In the genomic region with DNA sequence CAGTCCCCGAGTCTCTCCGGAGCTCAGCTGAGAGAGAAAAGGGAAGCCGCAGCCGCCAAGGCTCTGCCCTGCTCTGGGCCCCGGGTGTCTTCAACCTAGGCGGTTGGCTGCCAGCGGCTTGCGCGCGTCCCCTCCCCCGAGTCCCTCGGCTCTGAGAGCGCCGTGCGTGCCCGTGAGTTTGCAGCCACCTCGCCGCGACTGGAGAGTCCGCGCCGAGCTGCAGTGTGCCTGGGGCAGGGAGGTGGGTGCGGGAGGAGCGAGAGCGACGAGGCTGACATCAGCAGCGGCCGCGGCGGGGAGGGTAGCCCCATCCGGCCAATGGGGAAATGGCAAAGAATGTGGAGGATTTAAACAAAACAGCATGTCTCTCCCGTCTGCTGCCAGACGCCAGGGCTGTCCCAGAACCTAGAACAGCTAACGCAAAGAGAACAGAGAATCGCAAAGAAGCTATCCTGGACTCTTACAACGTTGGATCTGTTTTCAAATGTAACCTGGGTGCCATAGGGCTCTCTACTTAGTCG, we compare ENCODE assay signal across 8 mouse cellular contexts. TPM values are rescaled to one million over a fixed set of nuclear protein-coding genes. Genes with fewer than 3 reads are reported as not detected.
DNase-seq lines count a peak whose midpoint lies in the region; ATAC-seq and TF ChIP-seq lines count a peak whose summit lies in the region.

A gene (minus strand): TSS at position 179 of the 521 bp plus-strand sequence.

- H3K4me1 ChIP-seq in hindbrain, postnatal 0 days (ENCODE audit: insufficient read depth, low read length), result peaks cover 6% of the 10 kb centered on the region

- intact Hi-C loops in gastrocnemius, adult 2 months (cut with DNase I), result loop anchor here (2.0 kb wide), 1 partner anchor 194 kb away; no protein-coding TSS in a partner anchor

- H3K4me3 ChIP-seq in gastrocnemius, adult 2 months, result peak within 1 kb of the TSS; percentile 76
- H3K4me3 ChIP-seq in hindbrain, postnatal 0 days (ENCODE audit: low read length), result peak within 1 kb of the TSS; percentile 86

- no peaks in the 10 kb centered on the region for H3K9me3 ChIP-seq in hindbrain, postnatal 0 days (ENCODE audit: low read length)

- peak; percentile 67 for ATAC-seq in activated CD4-positive, CD25-positive, alpha-beta regulatory T cell, adult 4 months
- peak; percentile 63 for ATAC-seq in common myeloid progenitor, adult 5-6 weeks (replicated peaks; ENCODE audit: low read depth, poor library complexity, severe bottlenecking)
- ATAC-seq in hindbrain, postnatal 0 days, result peak; percentile 78
- ATAC-seq in megakaryocyte, adult 5-6 weeks (ENCODE audit: poor library complexity, severe bottlenecking), result peak; percentile 72

- H3K9ac ChIP-seq in hindbrain, postnatal 0 days (replicated peaks; ENCODE audit: low read length), result peak within 1 kb of the TSS; percentile 74

- no peaks in the 10 kb centered on the region for H3K36me3 ChIP-seq in hindbrain, postnatal 0 days (ENCODE audit: insufficient read depth, low read length)

- peak; percentile 89 for DNase-seq in gastrocnemius, adult 2 months
- peak; percentile 91 for DNase-seq in hindbrain, postnatal 0 days (ENCODE audit: low spot score)
- DNase-seq in left cerebral cortex, adult 8-10 months (ENCODE audit: low spot score in 2 of 2), result peak; percentile 76 to 78
- peak; percentile 89 for DNase-seq in right cerebral cortex, adult 18-20 months
- peak; percentile 46 for DNase-seq in urinary bladder, postnatal 10 days (ENCODE audit: low spot score)

- H3K27me3 ChIP-seq in hindbrain, postnatal 0 days (ENCODE audit: insufficient read depth, low read length), result no peaks in the 10 kb centered on the region

- WGBS in hindbrain, postnatal 0 days, result under 1% methylated on average over 35 of the region's 37 CpGs

- peak within 1 kb of the TSS; percentile 92 for H3K4me2 ChIP-seq in hindbrain, postnatal 0 days (ENCODE audit: low read depth, low read length)

- TF ChIP-seq CTCF in gastrocnemius, adult 2 months (IDR thresholded peaks at IDR 0.05), result no peak
- TF ChIP-seq CTCF in hindbrain, postnatal 0 days (IDR thresholded peaks at IDR 0.05; ENCODE audit: low read depth), result peak; percentile 22; the same call in 1 of the 2 replicates

- H3K27ac ChIP-seq in gastrocnemius, adult 2 months, result peak within 1 kb of the TSS; percentile 92
- H3K27ac ChIP-seq in hindbrain, postnatal 0 days, result peak within 1 kb of the TSS; percentile 80

RNA-seq across cellular contexts. Expression of the gene that starts here (rescaled TPM):
- polyA plus RNA-seq in activated CD4-positive, CD25-positive, alpha-beta regulatory T cell, adult 4 months (2017; shearing (Covaris generic)), result 100 to 1,000 TPM; 101 to 116 TPM
- 36.5 and 42.8 TPM in 2 replicates for total RNA-seq in common myeloid progenitor, adult 5-6 weeks (2017)
- total RNA-seq in gastrocnemius, adult 2 months (2021), result 100 to 1,000 TPM in 1 of 2 experiments, 10 to 100 TPM in 1; 59.4 to 114 TPM
- 41.0 and 42.2 TPM in 2 replicates for total RNA-seq in hindbrain, postnatal 0 days (2014; rRNA removed)
- 43.6 and 44.8 TPM in 2 replicates for polyA plus RNA-seq in hindbrain, postnatal 0 days (2015; fragmentation: Nextera tagmentation; extraction: Ambion mirVana)
- 10 to 100 TPM; 52.3 to 67.4 (median 59.9) TPM for total RNA-seq in left cerebral cortex, adult 8-10 months (2022)
- total RNA-seq in megakaryocyte, adult 5-6 weeks (2015), result 14.5 and 15.4 TPM in 2 replicates
- total RNA-seq in megakaryocyte, adult 5-6 weeks (2017), result 8.5 and 11.7 TPM in 2 replicates

Comparison
In these comparisons a context has a peak if more than half of its experiments do, and no peak if none do; other contexts are left out.
1. Peak in every context shown above with its lines: DNase-seq, ATAC-seq, H3K4me3 ChIP-seq and H3K27ac ChIP-seq.